Mouse (Mus musculus): ENCODE data around the gene Mertk. TPM values are rescaled to one million over a fixed set of nuclear protein-coding genes. Genes with fewer than 3 reads are reported as not detected.

Gene Mertk
- total RNA-seq, 2 experiments from 2014 or later: 5.2 to 6.7 TPM

DNA sequence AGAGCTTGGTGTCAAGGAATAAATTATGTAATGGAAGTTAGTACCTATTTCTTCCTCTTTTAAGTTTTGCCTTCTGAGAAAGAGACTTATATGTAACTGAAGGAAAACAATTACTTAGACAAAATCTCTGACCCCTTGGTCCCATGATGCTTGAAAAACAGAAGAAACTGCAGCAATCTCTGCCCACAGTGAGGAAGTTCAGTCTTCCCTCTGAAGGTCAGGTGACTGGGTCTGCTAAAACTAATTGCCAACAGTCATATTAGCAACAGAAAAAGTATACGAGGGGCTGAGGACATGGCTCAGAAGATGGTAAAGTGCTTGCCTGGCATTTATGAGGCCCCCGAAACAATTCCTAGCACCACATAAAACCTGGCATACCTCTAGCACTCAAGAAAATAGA lies 20.6 kb downstream of the Mertk start:
- intact Hi-C loops (cut with DNase I): no loop called here
- no peak for DNase-seq

DNA sequence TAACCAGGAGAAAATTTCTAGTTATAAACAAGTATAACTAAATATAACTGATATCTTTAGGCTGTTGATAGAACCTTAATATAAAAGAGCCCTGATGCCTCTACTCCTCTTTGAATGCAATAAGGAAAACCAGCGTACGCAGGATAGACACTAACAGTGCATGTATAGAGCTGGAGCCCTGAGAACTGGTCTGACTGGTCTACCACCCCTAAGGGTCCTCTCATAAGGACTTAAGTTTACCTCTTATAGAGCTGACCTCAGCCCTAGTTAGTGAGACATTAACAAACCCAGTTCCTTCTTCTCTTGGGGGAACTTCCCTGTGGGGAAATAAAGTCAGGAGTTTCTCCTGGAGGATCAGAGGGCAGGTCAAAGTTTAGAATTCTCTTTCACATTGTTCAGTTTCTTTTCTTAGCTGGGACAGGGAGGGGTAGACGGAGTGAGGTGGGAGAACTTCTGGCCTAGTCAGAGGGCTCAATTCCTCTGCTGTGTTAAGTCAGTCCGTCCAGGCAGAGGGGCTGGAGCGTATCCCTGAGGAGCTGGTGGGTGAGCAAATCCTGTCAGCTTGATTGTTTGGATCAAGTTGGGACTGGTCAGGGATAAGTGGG lies 23.5 kb downstream of the Mertk start:
- intact Hi-C loops (cut with DNase I): no loop called here
- no peak for DNase-seq

DNA sequence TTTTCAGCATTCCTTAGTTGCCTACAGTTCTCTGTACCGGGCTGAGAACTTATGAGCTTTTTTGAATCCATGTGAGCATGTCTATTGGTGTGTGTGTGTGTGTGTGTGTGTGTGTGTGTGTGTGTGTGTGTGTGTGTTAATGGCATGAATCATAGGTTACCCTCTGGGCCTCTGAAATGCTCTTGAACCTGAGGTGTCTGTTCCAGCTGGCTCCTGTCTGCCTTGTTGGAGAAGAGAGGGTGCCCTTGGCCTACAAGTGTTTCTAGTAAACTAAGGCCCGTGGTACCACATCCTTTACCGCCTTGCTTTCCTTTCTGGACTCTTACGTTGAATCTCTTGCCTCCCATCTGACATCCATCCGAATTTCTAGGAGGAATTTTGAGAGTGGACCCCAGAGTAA lies 27.3 kb downstream of the Mertk start:
- intact Hi-C loops (cut with DNase I): no loop called here
- no peak for DNase-seq

DNA sequence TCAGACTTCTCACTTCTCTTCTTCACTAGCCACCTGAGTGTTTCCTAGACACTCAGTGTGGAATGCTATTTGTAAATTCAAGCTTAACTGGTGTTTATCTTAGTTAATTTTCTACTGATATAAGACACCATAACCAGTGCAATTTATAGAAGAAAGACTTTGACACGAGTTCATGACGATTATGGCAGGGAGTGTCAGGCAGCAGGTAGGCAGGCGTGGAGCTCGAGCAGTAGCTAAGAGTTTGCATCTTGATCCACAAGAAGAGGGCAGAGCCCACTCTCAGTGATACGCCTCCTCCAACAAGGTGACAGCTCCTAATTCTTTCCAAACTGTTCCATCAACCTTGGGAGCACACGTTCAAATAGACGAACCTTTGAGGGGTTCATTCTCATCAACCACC lies 27.9 kb downstream of the Mertk start:
- intact Hi-C loops (cut with DNase I): no loop called here
- no peak for DNase-seq

DNA sequence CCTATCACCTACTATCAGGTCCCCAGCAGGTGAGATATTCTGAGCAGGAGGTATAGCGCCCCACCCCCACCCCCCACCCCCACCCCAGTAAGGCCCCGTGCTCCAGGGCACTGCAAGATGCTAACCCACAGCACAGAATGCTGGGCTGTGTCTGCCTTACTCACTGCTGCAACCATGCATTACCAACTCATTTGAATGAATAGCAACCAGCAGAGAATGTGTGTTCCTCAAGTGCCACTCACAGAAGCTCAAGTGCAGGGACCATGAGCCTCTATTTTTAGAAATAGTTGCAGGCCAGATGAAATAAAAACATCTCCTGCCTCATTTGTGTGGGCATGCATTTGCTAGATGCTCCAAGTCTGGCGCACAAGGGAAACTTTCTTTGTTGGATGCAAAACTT lies 28.8 kb downstream of the Mertk start:
- intact Hi-C loops (cut with DNase I): no loop called here
- no peak for DNase-seq

DNA sequence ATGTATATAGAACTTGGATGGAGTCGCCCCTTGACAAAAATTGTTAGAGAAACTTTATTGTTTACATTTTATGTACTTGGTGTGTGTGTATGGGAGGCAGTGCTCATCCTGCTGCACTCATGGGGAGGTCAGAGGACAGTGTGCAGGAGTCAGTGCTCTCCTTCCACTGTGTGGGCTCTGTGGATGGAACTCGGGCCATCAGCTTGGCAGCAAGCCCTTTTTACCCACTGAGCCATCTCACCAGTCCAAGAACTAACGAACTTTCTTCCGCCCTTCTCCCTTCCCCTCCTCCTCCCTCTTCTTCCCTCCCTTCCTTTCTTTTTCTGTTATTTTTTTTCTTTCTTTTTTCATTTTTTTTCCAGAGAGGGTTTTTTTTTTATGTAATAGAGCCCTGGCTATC lies 29.3 kb downstream of the Mertk start:
- no peak for DNase-seq
- intact Hi-C loops (cut with DNase I): no loop called here

DNA sequence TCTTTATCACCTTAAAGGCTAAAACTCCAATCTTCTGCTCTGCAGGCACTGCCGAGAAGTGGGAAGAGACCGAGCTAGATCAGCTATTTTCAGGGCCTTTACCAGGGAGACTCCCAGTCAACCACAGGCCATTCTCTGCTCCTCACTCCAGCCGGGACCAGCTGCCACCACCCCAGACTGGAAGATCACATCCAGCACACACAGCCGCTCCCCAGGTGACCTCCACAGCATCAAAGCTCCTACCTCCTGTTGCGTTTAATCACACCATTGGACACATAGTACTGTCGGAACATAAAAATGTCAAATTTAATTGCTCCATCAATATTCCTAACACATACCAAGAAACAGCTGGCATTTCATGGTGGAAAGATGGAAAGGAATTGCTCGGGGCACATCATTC lies 30.4 kb downstream of the Mertk start:
- intact Hi-C loops (cut with DNase I): no loop called here

DNA sequence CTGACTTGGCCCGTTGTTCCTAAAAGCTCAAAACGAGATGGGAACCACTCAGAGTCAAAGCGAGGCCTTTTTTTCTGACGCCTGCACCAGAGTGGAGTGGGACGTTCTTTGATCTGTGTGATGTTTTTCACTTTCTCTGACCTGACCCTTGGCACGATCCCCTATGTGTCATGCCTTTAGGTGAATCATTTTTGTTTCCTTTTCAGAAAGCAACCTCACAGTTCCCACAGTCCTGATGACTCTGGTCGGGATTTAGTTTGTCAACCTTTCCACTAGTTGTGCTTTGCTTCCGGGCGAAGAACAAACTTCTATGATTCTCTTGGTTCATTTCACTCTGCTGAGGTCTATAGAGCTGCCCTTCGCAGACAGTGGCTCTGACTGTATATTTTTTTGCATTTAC lies 32.8 kb downstream of the Mertk start:
- DNase-seq: no peak
- intact Hi-C loops (cut with DNase I): no loop called here

More for the DNA sequence above, 30.4 kb downstream of the Mertk start:
- no peak for DNase-seq

DNA sequence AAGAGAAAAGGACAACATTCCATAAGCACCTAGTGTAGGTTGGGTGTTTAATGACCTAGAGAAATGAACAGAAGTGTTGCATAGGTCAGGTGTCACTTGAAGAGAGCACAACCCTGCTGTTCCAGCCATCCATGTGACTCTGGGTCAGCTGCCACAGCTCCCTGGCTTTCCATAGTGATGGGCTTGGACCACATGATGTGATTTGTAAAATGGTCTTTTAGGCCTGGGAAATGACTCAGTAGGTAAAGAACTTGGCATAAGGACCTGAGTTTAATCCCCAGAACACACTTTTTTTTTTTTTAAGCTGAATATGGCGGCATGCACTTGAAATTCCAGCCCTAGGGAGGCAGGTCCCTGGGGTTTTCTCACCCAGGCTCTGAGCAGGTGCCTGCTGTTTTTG lies 33.2 kb downstream of the Mertk start:
- DNase-seq: no peak
- intact Hi-C loops (cut with DNase I): no loop called here

DNA sequence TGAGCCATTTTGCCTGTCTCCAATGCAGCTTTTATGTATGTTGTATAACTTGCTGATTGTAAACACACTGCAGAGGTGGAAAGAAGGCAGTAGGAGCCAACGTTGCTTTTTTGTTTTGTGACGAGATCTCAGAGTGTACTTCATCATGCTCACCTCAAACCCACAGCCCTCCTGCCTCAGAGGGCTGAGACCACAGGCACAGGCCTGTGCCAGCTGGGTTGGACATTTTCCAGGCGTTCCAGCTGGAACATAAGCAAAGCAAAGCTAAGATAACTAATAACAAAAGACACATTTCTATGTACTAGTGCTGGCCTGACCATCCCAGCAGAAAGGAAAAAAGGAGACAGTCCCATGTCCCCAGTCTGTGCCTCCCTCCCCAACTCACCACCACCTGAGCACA lies 36.3 kb downstream of the Mertk start:
- DNase-seq: no peak
- intact Hi-C loops (cut with DNase I): no loop called here

DNA sequence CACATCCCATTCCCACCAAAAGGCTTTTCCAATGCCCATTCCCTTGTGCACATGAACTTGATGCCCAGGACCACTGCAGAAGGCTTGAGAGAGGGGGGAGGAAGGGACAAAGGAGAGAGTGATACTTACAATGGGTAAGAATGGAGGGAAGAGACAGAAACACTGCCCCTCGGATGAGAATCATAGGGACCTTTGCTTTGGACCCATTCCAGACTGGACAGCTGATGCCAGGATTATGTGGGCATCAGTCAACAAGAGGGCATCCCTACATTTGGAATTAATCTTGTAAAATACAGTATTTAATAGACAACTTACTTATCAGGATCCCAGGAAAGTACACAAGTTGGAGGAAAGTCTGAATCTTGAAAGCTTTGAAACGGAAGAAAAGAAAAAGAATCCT lies 38.3 kb downstream of the Mertk start:
- intact Hi-C loops (cut with DNase I): no loop called here
- DNase-seq: no peak

DNA sequence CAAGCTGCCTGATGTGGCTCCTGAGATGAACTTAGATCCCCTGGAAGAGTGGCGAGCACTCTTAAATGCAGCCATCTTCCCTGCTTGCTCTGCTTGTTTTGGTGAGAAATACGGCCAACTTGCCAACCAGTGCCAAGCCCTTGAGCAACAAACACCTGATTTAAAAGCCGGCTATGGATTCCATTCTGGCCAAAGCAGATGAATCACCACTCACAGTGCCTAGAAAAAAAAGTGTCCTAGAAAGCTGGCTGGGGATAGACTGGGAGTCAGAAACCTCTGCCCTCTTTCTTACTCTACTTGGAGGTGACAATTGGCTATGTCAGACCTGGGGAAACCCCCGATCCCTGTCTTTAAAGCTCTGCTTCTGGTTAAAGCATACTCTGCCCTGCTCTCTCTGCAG lies 39.0 kb downstream of the Mertk start:
- intact Hi-C loops (cut with DNase I): no loop called here

DNA sequence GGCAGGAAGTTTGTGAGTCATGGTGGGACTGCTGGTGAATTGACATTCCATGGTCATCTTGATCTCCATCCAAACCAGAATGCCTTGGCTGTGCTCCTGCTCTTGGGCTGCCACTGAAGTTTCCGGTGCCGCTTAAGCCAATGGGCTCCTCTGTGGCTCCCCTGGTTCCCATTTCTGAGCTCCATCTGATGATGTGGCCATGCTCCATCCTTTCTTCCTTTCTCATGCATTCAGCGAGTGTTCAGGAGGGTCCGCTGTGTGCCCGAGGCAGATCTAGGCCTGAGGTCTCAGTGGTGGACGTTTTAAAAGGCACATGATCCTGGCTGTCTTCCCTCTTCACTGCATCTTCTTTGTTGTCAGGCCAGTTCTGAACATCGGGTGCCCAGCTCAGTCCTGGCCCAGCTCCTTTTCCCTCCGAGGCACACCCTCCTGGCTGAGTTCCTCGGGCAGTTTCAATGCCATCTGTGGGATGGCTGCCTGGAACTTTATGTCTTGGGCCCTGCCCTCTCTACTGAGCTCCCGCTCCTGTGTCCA lies 40.0 kb downstream of the Mertk start:
- no peak for DNase-seq
- intact Hi-C loops (cut with DNase I): no loop called here

More for the DNA sequence above, 39.0 kb downstream of the Mertk start:
- no peak for DNase-seq

DNA sequence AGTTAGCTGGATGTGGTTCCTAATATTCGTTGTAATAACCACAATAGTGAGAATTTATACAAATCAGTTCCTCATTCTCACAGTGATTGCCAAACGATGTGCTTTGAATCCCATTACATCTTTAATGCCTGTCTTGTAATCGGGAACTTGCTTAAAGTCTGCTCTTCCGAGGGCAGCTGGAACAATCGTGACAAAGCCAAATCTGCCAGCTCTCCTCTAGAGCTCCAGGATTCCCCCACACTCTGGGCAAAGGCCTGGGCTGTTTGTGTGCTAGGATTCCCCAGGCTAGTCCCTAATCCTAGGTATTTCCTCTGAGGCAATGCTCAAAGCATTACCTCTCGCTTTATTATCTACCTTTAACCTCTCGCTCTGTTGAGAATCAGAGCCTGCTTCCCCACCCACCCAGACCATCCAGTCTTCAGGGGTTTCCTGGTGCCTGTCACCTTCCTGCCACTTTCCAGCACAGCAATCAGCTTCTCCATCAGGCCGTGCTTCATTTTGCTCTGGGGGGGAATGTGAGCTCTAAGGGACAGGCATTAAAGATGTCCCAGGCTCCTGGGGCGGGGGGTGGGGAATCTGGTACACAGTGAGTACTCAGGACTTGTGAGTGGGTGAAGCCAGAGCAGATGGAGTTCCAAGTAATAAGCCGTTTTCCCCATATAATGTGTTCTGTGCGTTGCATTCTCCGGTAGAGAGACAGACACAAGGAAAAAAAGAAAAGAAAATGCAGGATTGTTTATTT lies 47.3 kb downstream of the Mertk start:
- intact Hi-C loops (cut with DNase I): no loop called here
- DNase-seq: no peak

DNA sequence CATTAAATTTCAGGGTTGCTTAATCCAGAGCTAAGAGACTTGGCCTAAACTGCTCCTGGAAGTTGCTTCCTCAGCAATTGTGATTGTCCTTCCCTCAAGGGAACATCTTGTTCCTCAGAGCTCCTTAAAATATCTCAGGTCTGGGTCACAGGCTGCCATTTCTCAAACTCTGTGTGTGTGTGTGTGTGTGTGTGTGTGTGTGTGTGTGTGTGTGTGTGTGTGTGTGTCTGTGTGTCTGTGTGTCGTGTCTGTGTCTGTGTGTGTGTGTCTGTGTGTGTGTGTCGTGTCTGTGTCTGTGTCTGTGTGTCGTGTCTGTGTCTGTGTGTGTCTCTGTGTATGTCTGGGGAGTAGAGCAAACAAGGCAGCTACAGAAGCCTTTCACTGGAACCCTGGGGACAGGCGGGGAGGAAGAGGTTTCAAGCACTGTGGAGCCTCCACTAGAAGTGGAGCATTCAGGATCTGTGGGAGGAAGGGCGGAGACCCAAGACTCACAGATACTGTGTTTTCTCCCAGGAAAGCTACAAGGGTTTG lies 47.9 kb downstream of the Mertk start:
- peak; percentile 36 to 41 for DNase-seq
- intact Hi-C loops (cut with DNase I): no loop called here

DNA sequence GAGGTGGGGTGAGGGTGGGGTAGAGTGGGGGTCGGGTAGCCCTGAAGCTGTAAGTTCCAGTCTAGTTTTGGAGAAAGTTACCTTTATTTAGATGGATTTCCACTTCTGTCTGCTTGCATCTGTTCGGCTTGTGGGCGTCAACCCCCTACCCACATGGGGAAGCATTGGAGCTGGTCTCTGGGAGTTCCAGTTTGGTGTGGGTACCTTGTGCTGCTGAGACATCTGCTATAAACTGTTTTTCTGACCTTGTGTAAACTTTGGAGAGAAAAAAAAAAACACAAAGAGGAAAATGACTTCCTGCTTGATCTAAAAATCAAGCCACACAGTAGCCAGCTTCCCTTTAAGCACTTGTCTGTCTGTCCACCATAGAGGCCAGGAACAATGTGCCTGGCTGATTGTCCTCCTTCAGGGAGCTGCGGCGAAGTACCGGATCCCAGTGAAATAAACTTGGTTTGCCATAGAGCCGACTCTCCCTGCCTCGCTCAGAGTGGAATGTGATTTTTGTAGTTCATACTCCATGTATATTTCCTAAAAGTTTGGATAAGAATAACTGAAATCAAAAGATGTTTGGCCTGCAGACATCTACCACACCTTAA lies 48.8 kb downstream of the Mertk start:
- intact Hi-C loops (cut with DNase I): no loop called here
- DNase-seq: peak; percentile 30 to 38

DNA sequence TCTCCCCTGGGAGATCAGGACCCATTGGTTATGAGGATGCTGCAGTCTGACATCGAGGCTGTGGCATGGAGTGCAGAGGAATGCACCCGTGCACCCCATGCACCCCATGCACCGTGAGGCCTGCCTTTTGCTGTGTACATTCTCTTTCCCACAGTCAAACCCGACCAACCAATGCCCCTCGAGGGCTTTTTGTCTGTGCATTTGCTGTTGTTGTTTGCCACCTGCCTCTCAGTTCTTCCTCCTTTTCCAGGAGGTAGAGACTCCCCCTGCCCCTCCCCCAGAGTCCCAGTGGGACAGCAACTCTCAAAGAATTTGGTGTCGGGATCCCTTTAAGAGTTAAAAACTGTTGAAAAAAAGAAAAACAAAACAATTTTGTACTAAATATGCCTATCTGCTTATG lies 49.4 kb downstream of the Mertk start:
- intact Hi-C loops (cut with DNase I): no loop called here
- DNase-seq: no peak

DNA sequence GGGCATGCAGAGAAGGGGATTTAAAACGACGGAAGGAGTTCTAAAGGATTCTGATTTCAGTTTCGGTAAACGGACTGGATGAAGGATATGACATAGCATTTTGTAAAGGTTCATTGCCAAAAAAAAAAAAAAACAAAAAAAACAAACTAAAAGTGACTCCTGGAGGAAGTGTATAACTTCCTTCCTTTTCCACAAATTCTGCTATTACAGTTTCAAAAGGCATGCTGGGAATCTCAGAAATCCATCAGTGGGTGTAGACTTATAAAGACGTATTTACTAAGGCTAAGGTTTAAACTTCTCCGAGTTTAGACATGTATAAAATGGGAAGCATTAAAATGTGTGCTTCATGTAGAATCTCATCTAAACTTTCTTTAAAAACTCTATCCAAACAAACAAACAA lies 52.3 kb downstream of the Mertk start:
- no peak for DNase-seq
- intact Hi-C loops (cut with DNase I): loop anchor here (2.0 to 5.0 kb wide), 2 partner anchors 52 to 66 kb away; partner anchors contain the start of genes Mertk and Tmem87b

DNA sequence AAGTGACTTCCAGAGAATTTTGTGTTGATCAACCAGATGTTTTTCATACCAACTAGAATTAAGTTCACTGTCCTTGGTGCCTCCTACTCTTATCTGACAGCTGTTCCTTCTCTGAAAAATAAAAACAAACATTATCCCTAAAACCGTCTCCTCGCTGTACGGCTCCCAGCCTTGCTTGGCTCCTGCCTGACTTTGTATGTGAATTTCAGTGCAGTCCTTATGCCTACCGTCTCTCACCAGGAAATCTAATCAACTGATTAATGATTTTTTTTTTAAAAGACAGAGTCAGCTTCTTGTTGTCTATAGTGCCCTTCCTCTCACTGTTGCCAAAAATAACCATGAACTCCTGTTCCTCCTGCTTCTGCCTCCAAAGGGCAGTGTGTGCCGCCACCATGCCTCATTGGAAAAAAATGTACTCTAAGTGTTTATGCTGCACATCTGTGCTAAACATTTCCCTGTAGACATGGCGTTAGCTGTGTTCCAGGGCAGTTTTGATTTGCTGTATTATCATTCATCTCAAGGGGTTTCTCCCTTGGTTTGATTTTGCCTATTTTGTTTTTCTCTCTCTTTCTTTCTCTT lies 54.6 kb downstream of the Mertk start:
- DNase-seq: peak in 1 of 2 experiments; percentile 42
- intact Hi-C loops (cut with DNase I): loop anchor here (5.0 kb wide), 1 partner anchor 64 kb away; the partner anchor contains the start of gene Tmem87b

DNA sequence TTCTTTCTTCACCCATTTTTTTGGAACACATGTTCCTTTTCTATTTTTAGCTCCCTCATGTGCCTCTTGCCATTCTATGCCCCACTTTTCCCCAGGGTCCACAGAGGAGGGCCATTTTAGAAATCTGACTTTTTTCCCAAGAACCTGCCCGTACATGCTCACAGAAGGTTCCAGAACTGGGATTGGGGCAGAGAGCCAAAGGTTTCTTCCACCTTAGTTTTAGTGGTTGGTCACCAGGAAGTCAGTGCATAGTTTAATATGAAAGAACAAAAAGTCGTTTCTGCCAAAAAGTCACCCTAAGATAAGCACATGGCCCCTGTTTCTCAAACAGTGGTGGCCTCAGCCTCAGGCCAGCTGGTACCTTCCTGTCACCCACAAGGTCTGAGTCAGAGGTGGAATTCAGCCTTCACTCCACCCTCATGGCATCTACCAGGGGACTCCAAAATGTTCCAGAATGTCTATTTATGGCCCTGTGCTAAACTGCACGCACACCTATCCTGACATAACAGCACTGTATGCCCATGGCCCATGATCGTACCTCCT lies 56.5 kb downstream of the Mertk start:
- DNase-seq: no peak
- intact Hi-C loops (cut with DNase I): no loop called here
